Mouse (Mus musculus): ENCODE results near the gene Dph1.

Gene Dph1

DNA sequence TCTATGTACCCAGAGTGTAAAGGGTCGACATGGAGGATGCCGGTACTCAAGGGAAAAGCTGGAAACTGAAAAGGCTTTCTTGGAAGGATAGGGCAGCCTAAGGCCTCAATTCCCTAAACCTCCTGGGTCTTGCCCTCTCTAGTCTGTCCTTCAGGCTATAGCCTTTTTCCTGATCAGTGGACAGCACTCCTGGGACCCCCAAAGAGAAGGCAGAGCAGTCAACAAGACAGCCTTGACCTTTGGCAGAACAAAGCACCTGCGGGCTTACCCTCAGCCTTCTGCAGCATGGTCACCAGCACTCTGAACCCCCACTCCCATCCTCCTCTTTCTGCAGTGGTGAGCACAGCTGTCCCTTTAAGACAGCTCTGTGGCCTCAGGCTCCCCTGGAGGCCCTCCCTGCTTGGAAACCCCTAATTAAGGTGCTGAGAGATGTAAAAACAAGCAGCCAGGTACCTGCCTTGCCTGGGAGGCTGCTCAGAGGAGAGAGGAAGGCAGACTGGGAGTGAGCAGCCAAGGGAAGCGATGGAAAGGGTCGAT lies at the start of gene Dph1:
TSS of gene Dph1 (minus strand) at position 337 of the 537 bp plus-strand sequence.
- no peak for DNase-seq (ENCODE audit: low spot score in 2 of 2)

DNA sequence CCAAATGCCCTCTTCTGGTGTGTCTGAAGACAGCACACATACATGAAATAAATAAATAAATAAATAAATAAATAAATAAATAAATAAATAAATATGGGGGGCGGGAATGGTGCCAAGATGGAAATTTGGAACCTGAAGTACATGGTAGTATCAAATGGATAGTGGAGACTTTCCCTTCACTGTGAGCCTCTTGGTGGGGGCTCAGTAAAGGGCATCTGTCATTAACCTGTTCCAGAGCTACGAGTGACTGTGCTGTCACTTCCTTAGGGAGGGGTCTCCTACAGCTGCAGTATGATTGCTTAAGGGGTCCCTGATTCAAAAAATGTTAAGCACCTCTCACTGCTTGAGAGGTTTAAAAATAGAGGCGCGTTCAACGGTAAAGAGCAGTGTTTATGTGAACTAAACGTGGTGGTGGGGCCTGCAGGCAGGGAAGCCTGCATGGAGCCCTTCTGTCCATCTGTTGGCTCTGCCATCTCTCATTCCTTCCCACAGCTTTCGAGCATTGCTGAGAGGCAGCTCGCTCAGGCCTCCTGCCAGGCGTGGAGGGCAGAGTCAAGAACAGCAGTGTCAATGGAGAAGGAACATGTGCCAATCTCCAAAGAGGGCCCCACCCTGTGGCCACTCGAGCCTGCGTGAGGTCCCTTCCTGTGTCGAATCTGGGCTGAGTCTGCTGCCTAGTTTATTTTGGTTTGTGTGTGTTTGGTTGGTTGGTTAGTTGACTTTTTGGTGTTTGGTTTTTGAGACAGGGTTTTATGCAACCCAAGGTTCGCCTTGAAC lies 49.3 kb upstream of the Dph1 start:
- no peak for DNase-seq (ENCODE audit: low spot score in 2 of 2)

DNA sequence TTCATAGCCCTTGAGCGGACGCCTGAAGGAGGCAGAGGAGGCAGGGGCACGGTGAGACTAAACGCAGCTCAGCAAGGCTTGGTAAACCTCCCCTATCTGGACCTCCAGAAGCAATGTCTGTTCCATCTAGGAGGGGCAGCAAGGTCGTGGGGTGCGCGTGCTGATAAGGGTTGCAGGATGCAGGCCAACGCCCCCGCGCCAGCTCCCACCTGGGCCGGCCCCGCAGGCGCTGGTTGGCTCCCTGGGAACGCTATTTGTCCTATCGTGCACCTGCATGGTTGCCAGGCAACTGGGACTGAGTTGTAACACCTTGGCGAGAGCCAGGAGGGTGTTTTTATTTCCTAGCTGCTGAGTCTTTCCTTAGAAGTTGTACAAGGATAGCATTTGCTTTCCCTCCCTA lies 43.7 kb upstream of the Dph1 start:
- DNase-seq (ENCODE audit: low spot score in 2 of 2), result no peak

DNA sequence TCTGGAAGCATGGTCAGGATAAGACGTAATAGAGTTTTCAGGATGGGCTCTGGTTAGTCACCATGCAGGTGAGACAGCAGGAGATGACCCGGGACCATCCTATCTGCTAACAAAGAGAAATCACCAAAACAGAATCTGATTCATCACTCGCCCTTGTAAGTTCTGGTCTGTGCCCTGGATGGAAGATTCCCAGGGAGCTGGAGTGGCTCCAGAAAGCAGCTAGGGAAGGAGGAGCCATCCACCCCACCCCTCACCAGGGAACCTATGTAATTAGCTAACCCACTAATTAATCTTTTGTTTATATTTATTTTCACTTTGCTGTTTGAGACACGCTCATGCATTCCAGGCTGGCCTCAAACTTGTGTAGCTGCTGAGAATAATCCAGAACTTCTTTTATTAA lies 41.4 kb upstream of the Dph1 start:
- DNase-seq (ENCODE audit: low spot score in 2 of 2), result no peak

DNA sequence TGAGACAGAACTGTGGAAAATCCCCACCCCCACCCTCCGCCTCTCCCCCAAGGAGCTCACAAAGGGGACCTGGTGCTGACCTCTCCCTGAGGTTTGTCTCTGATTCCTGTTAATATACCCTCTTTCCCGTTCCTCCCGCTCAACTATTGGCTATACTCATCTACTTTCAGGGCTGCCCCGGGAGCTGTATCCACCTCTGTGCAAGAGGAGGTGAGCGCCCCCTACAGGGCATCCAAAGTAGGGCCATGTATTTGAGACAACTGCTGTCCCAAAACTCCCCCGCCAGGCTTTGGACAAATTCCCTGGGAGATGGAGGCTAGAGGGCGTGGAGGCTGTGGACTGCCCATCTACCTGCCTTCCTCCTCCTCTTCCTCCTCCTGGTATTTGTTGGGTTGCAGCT lies 40.7 kb upstream of the Dph1 start:
- DNase-seq (ENCODE audit: low spot score in 2 of 2), result peak; percentile 46 to 67

DNA sequence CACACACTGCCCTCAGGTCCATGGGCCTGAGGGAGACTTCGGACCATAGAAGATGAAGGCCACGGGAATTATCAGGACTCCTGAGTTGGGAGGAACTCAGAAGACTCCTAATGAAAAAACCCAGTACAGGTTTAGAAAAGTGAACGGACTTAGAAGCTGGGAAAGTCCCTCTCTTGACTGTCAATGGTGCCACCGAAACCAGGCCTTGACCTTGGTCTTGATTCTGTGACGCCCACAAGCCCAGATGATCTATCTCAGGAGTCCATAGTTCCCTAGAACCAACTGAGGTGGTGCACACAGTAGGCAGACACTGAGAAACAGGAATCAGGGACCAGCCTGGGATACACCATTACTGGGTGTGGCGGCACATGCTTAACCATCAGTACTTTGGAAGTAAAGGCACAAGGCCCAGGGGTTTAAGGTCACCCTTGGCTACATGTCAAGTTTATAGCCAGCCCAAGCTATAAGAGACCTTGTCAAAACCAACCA lies 39.3 kb upstream of the Dph1 start:
- no peak for DNase-seq (ENCODE audit: low spot score in 2 of 2)

DNA sequence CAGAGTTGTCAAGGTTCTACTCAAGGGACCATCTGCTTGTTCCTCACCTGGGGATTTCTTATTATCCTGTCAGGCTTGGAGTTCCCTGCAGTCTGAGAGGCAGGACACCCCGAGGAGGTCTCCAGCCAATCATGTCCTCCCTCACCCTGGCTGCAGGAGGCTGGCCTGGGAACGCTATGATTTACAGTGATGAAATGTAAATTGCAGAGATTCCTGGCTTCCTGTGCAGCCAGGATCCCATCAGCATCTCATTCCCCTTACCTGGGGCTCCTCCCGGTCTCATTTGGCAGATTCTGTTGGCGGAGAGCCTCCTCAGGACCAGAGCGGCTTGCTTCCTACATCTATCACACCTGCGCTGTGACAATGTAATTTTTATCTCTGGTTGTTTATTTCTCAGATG lies 38.2 kb upstream of the Dph1 start:
- DNase-seq (ENCODE audit: low spot score in 2 of 2), result no peak

DNA sequence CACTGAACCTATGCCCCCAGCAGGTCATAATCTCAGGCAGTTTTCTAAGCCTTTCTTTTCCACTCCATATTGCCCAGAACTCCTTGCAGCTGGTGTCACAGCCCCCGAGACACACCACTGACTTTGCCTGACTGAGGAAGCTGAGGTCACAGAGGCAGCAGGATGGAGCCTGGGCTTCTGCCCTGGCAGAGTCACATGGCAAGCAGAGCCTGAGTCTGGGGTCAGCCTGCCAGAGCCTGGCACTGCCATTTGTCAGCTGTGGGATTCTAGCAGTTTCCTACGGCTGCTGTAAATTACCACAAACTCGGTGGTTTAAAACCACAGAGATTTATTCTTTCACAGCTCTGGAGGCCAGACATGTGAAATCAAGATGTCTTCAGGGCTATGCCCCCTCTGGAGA lies 36.6 kb upstream of the Dph1 start:
- DNase-seq (ENCODE audit: low spot score in 2 of 2), result no peak

DNA sequence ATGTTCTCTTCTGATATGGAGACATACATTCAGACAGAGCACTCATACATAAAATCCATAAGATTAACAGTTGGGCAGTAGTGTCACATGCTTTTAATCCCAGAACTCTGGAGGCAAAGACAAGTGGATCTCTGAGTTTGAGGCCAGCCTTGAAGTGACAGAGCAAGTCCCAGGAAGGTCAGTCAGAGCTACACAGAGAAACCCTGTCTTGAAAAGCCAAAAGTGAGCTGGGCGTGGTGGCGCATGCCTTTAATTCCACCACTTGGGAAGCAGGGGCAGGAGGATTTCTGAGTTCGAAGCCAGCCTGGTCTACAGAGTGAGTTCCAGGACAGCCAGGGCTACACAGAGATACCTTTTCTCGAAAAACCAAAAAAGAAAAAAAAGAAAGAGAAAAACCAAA lies 33.8 kb upstream of the Dph1 start:
- no peak for DNase-seq (ENCODE audit: low spot score in 2 of 2)

DNA sequence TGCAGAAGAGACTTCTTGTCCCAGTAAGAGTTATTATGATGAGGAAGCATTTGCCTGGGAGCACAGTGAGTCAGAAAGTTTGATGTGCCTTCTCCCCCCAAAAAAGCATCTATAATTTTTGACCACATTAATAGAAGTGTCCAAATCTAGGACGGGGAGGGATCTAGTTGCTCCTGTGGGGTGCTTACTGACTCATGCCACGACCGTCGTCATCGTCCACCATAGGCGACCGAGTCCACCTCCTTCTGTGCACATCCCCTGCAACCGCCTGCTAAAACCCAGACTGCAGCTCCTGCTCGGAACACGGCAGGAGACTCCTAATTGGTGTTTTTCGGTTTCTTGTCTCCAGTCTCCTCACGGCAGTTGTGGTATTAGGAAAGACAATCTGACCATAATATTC lies 33.0 kb upstream of the Dph1 start:
- DNase-seq (ENCODE audit: low spot score in 2 of 2), result no peak

DNA sequence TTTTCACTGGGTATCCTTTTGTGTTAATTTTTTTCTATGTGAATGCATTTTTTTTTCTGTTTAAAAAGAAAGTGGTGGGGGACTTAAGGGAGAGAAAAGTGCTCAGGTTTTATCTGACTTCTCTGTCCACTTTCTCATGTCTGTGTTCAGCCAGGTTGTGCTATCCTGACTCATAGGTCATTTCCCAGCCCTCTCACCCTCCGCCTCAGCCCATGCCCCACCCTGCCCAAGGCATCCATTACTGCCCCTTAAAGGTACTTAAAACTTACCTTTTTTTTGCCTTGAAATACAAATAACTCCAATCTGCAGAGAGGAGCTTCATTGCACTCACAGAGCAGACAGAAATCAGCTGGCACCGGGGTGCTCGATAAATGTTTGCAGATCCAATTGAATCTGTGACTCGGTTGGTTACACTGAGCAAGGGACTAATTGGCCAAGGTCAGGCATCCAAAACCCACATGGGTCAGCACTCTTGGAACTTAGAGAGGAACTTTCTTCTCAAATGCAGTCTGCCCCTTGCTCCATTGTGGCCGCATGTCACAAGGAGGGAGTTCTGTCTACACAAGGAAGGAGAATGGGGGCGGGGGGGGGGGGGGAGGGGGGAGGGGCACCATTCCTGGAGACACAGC lies 29.6 kb upstream of the Dph1 start:
- no peak for DNase-seq (ENCODE audit: low spot score in 2 of 2)

DNA sequence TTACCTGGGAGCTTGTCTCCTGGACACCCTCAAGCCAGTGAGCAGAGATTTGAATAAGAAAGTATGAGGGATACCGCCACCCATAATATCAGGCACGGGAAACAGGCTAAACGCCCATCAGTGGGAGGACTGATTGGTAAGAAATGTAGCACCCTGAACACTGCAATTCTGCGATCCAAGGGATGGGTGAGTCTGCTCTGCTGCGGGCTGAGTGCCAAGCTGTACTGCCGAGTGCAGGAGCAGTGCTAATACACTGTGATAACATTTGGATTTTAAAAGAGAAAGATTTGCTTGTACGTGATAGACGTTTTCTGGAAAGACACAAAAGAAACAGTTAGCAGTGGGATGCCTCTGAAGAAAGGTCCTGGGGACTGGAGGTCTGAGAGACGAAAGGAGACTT lies 29.1 kb upstream of the Dph1 start:
- DNase-seq (ENCODE audit: low spot score in 2 of 2), result no peak

DNA sequence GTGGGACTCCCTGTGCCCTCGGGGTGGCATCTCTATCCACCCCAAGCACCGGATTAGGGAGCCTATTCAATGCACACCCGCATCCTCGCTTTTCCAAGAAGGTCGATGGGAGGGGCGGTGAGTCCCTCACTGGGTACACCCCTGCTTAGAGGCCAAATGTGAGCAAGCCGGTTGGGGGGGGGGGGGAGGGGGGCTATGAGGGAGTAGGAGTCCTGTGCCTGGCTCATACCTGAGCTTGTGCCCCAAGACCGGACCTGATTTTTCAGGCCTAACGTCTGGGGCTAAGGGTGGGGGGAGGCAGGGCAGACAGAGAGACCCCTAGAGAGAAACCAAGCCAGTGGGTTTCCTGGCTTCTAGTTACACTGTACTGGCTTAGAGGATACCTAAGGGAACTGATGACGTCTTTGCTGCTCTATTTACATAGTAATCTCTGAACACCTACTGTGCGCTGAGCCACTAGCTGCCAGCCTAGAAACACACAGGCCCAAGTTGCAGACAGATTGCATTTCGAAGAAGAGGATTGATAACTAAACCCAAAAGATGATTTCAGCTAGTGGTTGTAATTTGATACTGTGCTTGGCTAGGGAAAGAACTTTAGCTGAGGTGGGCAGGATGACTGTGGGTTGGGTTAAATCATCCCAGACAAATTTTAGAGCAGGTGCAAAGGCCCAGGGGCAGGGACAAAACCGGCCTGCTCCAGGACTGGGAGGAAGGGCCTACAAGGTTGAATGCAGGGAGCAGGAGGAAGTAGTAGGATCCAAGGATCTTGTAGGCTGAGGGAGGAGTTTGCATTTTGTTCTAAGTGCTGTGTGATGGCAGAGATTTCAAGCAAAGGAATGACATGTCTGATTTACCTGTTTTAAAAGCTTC lies 23.3 kb upstream of the Dph1 start:
- no peak for DNase-seq (ENCODE audit: low spot score in 2 of 2)

DNA sequence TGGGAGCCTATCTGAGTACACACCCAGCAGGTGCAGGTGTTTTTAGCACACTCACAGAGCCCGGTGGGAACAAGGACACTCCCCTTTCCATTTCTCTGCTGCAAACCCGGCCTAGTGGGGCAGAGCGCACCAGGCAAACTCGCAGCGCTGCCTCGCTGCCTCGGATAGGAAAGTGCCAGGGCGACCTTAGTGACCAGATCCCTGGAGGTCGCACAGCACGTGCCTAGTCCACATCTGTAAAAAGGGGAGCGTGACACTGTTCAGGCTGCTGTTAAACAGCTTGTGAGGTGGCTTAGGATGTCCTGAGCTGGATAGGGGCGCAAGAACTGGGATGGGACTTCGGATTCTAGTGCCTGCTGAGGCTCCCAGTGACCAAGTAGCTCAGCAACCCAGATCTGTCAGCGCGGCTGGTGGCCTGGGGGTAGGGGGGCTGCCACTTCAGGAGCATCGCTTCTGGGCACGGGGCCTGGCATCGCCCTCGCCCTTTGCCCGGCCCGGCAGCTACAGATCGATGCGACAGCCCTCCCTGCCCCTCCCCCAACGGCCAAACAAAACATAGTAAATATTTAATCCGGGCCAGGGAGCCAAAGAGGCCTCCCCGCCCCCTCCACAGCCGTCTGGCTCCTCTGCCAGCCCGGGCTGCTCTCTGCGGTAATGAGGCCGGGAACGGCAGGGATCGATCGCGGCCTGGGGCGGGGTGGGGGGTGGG lies 22.5 kb upstream of the Dph1 start:
- peak in 1 of 2 experiments; percentile 52 for DNase-seq (ENCODE audit: low spot score in 2 of 2)

DNA sequence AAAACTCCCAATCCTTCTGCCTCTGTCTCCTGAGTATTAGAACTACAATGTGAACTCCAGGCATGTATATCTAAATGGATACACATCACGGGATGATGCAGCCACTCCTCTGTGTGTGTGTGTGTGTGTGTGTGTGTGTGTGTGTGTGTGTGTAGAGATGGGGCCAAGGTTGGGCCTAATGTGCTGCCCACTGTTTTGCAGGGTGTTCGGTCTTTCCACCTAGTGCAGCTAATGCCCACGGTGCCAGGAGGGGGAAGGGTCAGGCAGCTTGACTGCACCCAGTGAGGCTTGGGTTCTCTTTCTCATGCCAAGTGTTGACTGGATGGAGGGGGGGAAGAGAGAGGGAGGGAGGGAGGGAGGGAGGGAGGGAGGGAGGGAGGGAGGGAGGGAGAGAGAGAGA lies 21.8 kb upstream of the Dph1 start:
- DNase-seq (ENCODE audit: low spot score in 2 of 2), result no peak

DNA sequence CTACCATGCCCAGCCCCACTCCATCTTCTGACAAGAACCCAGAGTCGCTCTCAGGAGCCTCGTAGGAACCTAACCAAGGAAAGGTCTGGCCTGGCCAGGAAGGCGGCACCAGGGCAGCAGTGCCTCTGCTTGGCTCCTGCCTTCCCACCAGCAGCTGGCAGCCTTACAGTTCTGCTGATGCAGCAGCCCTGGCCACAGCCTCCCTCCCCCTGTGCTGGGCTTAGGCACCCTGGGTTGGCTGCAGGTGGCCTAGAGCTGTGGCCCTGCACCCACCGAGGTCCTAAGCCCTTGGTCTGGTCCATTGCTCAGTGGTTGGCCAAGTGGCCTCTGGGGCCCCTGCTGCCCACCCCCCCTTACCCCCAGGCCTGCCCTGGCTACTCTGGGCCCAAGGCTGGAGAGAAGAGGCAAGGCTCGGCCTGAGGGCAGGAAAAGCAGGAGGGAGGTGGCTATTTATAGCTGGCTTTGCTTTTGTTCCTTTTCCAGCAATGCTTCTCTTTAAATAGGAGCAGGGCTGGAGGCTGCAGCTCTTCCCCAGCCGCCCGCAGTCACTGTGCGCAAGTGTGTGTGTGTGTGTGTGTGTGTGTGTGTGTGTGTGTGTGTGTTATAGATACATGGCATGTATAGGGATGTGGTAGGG lies 21.1 kb upstream of the Dph1 start:
- no peak for DNase-seq (ENCODE audit: low spot score in 2 of 2)

DNA sequence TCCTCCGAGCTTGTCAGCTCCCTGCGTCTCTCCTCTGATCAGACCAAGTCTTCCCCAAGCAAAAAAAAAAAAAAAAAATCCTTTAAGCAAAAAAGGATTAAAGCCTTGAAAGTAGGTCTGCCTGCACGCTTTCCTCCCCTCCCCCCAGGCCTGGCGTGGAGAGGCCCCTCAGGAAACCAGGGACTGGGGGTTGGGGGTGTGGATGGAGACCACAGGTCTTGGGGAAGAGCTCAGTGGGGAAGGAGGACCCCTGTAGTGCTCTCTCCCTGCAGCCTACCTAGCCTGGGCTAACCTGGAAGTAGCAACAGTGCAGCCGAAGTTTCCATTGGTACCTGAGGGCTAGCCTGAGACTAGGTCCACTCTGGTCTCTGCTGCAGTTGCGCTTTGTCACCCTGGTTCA lies 19.7 kb upstream of the Dph1 start:
- DNase-seq (ENCODE audit: low spot score in 2 of 2), result no peak

DNA sequence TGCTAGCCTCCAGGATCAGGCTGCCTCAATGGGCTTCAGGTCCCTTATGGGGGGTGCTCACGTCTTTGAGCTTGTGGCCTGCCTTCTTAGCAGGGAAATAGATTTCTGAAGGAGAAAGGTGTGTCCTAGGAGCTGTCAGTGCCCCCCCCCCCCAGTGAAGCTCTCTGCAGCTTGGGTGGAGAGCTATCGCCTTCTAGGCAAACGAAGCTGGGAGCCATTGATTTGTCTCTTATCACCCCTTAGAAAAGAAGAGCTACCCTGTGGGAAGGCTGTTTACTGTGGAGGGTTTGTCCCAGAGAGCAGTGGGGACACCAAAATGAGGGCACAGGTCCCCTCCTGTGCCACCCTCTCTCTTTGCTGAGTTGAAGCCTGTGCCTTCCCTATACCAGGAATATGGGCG lies 19.1 kb upstream of the Dph1 start:
- no peak for DNase-seq (ENCODE audit: low spot score in 2 of 2)

DNA sequence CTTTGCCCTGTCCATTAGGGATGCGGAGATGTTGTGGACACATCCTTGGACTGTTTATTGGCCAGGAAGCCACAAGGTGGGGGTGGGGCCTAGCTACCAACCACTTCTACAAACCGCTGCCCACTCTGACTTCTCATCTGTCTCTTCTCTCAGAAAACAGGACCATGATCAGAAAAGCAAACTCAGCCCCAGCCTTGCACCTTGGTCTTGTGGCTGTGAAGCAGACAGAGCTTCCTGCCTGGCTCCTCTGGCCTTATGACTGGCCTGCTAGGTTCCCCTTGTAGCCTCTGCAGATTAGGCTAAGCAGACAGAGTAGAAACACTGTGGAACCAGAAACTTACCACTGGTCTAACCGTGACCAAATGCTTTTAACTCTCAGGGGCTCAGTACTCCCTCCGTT lies 18.3 kb upstream of the Dph1 start:
- DNase-seq (ENCODE audit: low spot score in 2 of 2), result no peak

DNA sequence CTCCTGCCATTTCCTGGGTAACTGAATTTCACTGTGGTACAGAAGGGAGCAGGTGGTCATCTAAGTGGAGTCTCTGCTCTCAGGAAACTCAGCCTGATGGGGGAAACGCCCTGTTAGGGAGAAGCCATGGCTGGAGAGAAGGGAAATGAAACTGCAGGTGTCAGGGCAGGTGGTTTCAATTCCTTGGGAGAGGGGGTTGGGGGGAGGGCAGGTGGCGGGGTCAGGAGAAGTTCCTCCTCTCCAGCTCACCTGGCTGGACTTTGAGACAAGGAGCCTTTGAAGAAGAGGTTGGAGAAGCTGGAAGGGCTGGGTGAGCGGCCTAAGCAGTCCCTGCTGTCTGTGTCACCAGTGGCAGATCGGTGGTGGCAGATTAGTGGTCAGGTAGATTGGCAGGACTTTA lies 15.3 kb upstream of the Dph1 start:
- no peak for DNase-seq (ENCODE audit: low spot score in 2 of 2)

DNA sequence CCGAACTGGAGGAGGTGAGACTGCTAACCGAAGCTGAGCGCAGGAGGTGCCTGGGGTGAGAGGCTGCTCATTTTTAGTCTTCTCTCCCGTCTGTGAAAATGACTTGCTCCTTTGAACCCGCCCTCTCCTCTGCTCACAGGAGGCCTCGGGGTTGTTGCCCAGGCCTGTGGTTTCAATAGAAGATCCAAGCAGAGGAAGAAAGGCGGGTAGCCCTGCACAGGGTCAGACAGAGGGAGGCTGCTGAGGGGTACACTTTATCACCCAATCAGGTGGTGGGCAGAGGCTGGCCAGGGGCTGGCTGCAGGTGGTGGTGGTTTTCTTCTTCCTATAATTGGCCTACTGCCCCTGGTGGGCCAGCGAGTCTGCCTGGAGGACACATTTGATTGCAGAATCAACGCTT lies 13.4 kb upstream of the Dph1 start:
- DNase-seq (ENCODE audit: low spot score in 2 of 2), result no peak

Data from urinary bladder, postnatal 4 days (tissue).